Mouse (Mus musculus): Measurements from ENCODE around the gene Sfpq. TPM values are rescaled to one million over a fixed set of nuclear protein-coding genes. Genes with fewer than 3 reads are reported as not detected.
"Not testable (repeated sequence)": the region's sequence is repeated elsewhere in the genome, so short reads cannot be mapped to it uniquely, and the experiment has no call there.

Sfpq gene
- total RNA-seq, 1 experiment: 384 TPM

DNA sequence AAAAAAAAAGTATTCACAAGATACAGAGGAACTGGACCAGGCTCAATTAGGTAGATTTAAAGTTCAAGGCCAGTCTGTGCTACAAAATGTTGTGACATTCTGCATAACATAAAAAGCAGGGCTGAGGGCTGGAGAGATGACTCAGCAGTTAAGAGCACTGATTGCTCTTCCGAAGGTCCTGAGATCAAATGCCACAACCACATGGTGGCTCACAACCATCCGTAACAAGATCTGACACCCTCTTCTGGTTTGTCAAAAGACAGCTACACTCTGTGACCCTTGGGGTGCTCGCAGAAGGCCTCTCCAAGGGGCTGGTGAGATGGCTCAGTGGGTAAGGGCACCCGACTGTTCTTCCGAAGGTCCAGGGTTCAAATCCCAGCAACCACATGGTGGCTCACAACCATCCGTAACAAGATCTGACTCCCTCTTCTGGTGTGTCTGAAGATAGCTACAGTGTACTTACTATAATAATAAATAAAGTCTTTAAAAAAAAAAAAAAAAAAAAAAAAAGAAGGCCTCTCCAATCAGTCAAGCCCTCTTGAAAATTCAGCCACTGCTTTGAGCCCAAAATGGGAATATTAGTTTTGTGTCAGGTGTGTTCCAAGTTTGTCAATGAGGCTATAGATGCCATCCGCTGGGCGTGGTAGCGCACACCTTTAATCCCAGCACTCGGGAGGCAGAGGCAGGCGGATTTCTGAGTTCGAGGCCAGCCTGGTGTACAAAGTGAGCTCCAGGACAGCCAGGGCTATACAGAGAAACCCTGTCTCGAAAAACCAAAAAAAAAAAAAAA lies 37.2 kb upstream of the Sfpq start:
- peak overlapping the region; percentile 25; the same call in 1 of the 2 replicates for H3K27ac ChIP-seq (ENCODE audit: insufficient read depth, low read depth, low read length, poor library complexity, severe bottlenecking)
- in situ Hi-C loops (cut with MboI; ENCODE audit: low sequenced_read_pairs in 2 of 2, unreplicated experiment in 2 of 2); H3K4me1 ChIP-seq (ENCODE audit: control insufficient read depth in 2 of 2, insufficient read depth in 2 of 2, low read length in 2 of 2, poor library complexity in 1 of 2); H3K9me3 ChIP-seq (ENCODE audit: control insufficient read depth, insufficient read depth, low read depth, low read length); H3K4me3 ChIP-seq (ENCODE audit: insufficient read depth in 1 of 2, low read depth in 1 of 2, low read length in 2 of 2, poor library complexity in 1 of 2, severe bottlenecking in 1 of 2); DNase-seq (ENCODE audit: low read depth, low spot score); H3K9ac ChIP-seq (ENCODE audit: insufficient read depth, low read depth, low read length, poor library complexity, severe bottlenecking); H3K36me3 ChIP-seq (ENCODE audit: control insufficient read depth, insufficient read depth, low read length, poor library complexity, severe bottlenecking): not testable (repeated sequence)
- peak; percentile 82 for TF ChIP-seq MAFK (IDR thresholded peaks at IDR 0.05; ENCODE audit: insufficient read depth, low read depth, low read length)
- TF ChIP-seq ZNF384 (IDR thresholded peaks at IDR 0.05; ENCODE audit: low read depth, low read length): 0 out of 2 replicates have a peak, but pooled peaks have one; percentile 11

DNA sequence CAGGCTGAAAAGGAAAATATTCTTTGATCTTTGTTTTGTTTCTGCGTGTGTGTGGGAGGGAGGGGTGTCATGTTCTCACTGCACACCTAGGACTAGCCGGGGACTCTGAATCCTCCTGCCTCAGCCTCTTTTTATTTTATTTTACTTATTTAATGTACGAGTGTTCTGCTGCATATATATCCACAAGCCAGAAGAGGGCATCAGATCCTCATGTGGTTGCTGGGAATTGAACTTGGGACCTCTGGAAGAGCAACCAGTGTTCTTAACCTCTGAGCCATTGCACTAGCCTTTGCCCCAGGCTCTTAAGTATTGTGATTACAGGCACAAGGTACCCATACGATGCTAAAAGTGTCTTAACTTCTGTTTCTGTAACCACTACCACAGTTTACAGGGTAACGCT lies 34.4 kb upstream of the Sfpq start:
- H3K9me3 ChIP-seq (ENCODE audit: control insufficient read depth, insufficient read depth, low read depth, low read length): no peaks in the 10 kb centered on the region
- no peak overlapping the region for H3K27ac ChIP-seq (ENCODE audit: insufficient read depth, low read depth, low read length, poor library complexity, severe bottlenecking)
- DNase-seq (ENCODE audit: low read depth, low spot score): no peak
- TF ChIP-seq MAFK (IDR thresholded peaks at IDR 0.05; ENCODE audit: insufficient read depth, low read depth, low read length) (no peak), CHD2 (IDR thresholded peaks at IDR 0.05; ENCODE audit: low read depth, low read length) (no peak), ZNF384 (IDR thresholded peaks at IDR 0.05; ENCODE audit: low read depth, low read length) (no peak), HCFC1 (IDR thresholded peaks at IDR 0.05; ENCODE audit: borderline replicate concordance, insufficient read depth, low read length) (no peak), ZC3H11A (IDR thresholded peaks at IDR 0.05; ENCODE audit: borderline replicate concordance, low read depth, low read length) (no peak)
- H3K9ac ChIP-seq (ENCODE audit: insufficient read depth, low read depth, low read length, poor library complexity, severe bottlenecking): no peak overlapping the region
- no peaks in the 10 kb centered on the region for H3K36me3 ChIP-seq (ENCODE audit: control insufficient read depth, insufficient read depth, low read length, poor library complexity, severe bottlenecking)
- H3K4me3 ChIP-seq (ENCODE audit: insufficient read depth in 1 of 2, low read depth in 1 of 2, low read length in 2 of 2, poor library complexity in 1 of 2, severe bottlenecking in 1 of 2): no peak overlapping the region
- H3K4me1 ChIP-seq (ENCODE audit: control insufficient read depth in 2 of 2, insufficient read depth in 2 of 2, low read length in 2 of 2, poor library complexity in 1 of 2): peaks cover 0 to 4% of the 10 kb centered on the region in 2 experiments; a peak in 2 of 4 replicates
- in situ Hi-C loops (cut with MboI; ENCODE audit: low sequenced_read_pairs in 2 of 2, unreplicated experiment in 2 of 2): no loop called here

DNA sequence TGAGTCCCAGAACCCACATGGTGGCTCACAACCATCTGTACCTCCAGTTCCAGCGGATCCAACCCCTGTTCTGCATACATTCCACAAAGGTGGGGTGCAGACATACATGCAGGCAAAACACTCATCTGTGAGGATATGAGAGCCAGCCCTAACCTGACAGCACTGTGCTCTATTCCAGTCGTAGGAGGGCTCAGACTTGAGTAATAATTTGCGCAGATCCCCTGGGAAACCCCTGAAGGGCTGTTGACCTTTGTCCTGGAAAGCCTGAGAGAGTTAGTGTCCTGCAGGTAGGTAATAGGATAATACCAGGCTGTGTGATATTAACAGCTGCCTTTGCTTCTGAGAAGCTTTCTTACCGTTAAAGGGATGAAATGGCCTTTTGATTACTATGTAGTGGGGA lies 32.6 kb upstream of the Sfpq start:
- H3K27ac ChIP-seq (ENCODE audit: insufficient read depth, low read depth, low read length, poor library complexity, severe bottlenecking): no peak overlapping the region
- H3K9ac ChIP-seq (ENCODE audit: insufficient read depth, low read depth, low read length, poor library complexity, severe bottlenecking): no peak overlapping the region
- no peaks in the 10 kb centered on the region for H3K36me3 ChIP-seq (ENCODE audit: control insufficient read depth, insufficient read depth, low read length, poor library complexity, severe bottlenecking)
- in situ Hi-C loops (cut with MboI; ENCODE audit: low sequenced_read_pairs in 2 of 2, unreplicated experiment in 2 of 2): no loop called here
- H3K4me1 ChIP-seq (ENCODE audit: control insufficient read depth in 2 of 2, insufficient read depth in 2 of 2, low read length in 2 of 2, poor library complexity in 1 of 2): no peaks in the 10 kb centered on the region; a peak in 1 of 4 replicates
- no peak for DNase-seq (ENCODE audit: low read depth, low spot score)
- H3K9me3 ChIP-seq (ENCODE audit: control insufficient read depth, insufficient read depth, low read depth, low read length): no peaks in the 10 kb centered on the region
- no peak overlapping the region for H3K4me3 ChIP-seq (ENCODE audit: insufficient read depth in 1 of 2, low read depth in 1 of 2, low read length in 2 of 2, poor library complexity in 1 of 2, severe bottlenecking in 1 of 2)
- TF ChIP-seq CHD2 (IDR thresholded peaks at IDR 0.05; ENCODE audit: low read depth, low read length) (no peak), MAFK (IDR thresholded peaks at IDR 0.05; ENCODE audit: insufficient read depth, low read depth, low read length) (no peak), ZNF384 (IDR thresholded peaks at IDR 0.05; ENCODE audit: low read depth, low read length) (no peak), HCFC1 (IDR thresholded peaks at IDR 0.05; ENCODE audit: borderline replicate concordance, insufficient read depth, low read length) (no peak), ZC3H11A (IDR thresholded peaks at IDR 0.05; ENCODE audit: borderline replicate concordance, low read depth, low read length) (no peak)

DNA sequence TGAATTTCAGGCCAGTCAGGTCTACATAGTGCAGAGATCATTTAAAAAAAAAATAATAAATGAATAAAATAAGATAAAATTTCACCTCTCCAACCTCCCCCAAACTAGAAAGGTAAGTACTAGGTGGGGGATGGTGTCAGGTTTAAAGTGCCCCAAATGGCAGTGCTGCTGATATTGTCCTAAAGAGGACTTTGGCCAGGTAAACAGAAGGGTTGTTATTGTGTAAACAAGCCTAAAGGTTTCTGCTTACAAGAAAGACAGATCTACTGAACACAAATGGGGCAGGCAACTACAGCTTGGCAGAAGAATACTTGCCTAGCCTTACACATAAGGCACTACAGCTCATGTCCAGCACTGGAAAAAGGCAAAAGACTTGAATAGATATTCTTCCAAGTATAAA lies 30.6 kb upstream of the Sfpq start:
- no peak overlapping the region for H3K9ac ChIP-seq (ENCODE audit: insufficient read depth, low read depth, low read length, poor library complexity, severe bottlenecking)
- TF ChIP-seq ZC3H11A (IDR thresholded peaks at IDR 0.05; ENCODE audit: borderline replicate concordance, low read depth, low read length) (no peak), HCFC1 (IDR thresholded peaks at IDR 0.05; ENCODE audit: borderline replicate concordance, insufficient read depth, low read length) (no peak), CHD2 (IDR thresholded peaks at IDR 0.05; ENCODE audit: low read depth, low read length) (no peak), ZNF384 (IDR thresholded peaks at IDR 0.05; ENCODE audit: low read depth, low read length) (no peak), MAFK (IDR thresholded peaks at IDR 0.05; ENCODE audit: insufficient read depth, low read depth, low read length) (no peak)
- in situ Hi-C loops (cut with MboI; ENCODE audit: low sequenced_read_pairs in 2 of 2, unreplicated experiment in 2 of 2): no loop called here
- H3K4me3 ChIP-seq (ENCODE audit: insufficient read depth in 1 of 2, low read depth in 1 of 2, low read length in 2 of 2, poor library complexity in 1 of 2, severe bottlenecking in 1 of 2): no peak overlapping the region
- no peaks in the 10 kb centered on the region for H3K9me3 ChIP-seq (ENCODE audit: control insufficient read depth, insufficient read depth, low read depth, low read length)
- DNase-seq (ENCODE audit: low read depth, low spot score): no peak
- H3K36me3 ChIP-seq (ENCODE audit: control insufficient read depth, insufficient read depth, low read length, poor library complexity, severe bottlenecking): no peaks in the 10 kb centered on the region
- no peak overlapping the region for H3K27ac ChIP-seq (ENCODE audit: insufficient read depth, low read depth, low read length, poor library complexity, severe bottlenecking)
- no peaks in the 10 kb centered on the region for H3K4me1 ChIP-seq (ENCODE audit: control insufficient read depth in 2 of 2, insufficient read depth in 2 of 2, low read length in 2 of 2, poor library complexity in 1 of 2)
